Mouse (Mus musculus): ENCODE results near the gene Ccdc117. TPM values are rescaled to one million over a fixed set of nuclear protein-coding genes. Genes with fewer than 3 reads are reported as not detected.
A peak's percentile ranks its signal among the peaks of the same experiment; 100 is the strongest.

Ccdc117 gene
- total RNA-seq, 1 experiment, result 27.4 TPM

DNA sequence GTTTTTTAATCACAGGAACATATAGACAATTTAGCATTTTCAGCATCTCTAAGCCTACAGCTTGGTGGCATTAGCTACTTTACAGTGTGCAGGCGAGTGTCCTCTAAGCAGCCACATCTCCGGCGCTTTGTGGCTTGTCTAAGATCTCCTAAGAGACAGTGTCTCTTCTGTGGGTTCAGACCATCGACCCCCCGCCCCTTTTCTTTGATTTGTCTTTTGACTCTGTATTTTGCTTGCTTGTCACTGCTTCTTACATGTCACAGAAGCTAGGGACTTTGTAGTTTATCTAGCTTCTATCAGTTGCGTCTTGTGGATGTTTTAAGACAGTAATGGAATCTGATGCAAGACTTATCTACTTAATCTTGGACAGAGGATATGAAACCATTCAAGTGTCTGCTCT lies 24.6 kb downstream of the Ccdc117 start:
- in situ Hi-C loops (cut with MboI; ENCODE audit: low sequenced_read_pairs in 2 of 2, unreplicated experiment in 2 of 2), result no loop called here
- Histone ChIP-seq H3K9ac (ENCODE audit: insufficient read depth, low read depth, low read length, poor library complexity, severe bottlenecking) (peak overlapping the region; percentile 56; the same call in 1 of the 2 replicates), H3K27ac (ENCODE audit: insufficient read depth, low read depth, low read length, poor library complexity, severe bottlenecking) (no peak overlapping the region; the same call in 1 of the 2 replicates), H3K9me3 (ENCODE audit: control insufficient read depth, insufficient read depth, low read depth, low read length) (no peaks in the 10 kb centered on the region), H3K36me3 (ENCODE audit: control insufficient read depth, insufficient read depth, low read length, poor library complexity, severe bottlenecking) (peaks cover 1% of the 10 kb centered on the region; the same call in 1 of the 2 replicates), H3K4me1 (ENCODE audit: control insufficient read depth in 2 of 2, insufficient read depth in 2 of 2, low read length in 2 of 2, poor library complexity in 1 of 2) (peaks cover 15 to 23% of the 10 kb centered on the region in 2 experiments), H3K4me3 (ENCODE audit: insufficient read depth in 1 of 2, low read depth in 1 of 2, low read length in 2 of 2, poor library complexity in 1 of 2, severe bottlenecking in 1 of 2) (peak overlapping the region in 1 of 2 experiments; percentile 55; a peak in 1 of 4 replicates)
- DNase-seq (ENCODE audit: low read depth, low spot score), result no peak
- TF ChIP-seq MAFK (IDR thresholded peaks at IDR 0.05; ENCODE audit: insufficient read depth, low read depth, low read length), result no peak
- no peak for TF ChIP-seq CHD2 (IDR thresholded peaks at IDR 0.05; ENCODE audit: low read depth, low read length)
- TF ChIP-seq ZNF384 (IDR thresholded peaks at IDR 0.05; ENCODE audit: low read depth, low read length), result no peak
- no peak for TF ChIP-seq HCFC1 (IDR thresholded peaks at IDR 0.05; ENCODE audit: borderline replicate concordance, insufficient read depth, low read length)
- no peak for TF ChIP-seq ZC3H11A (IDR thresholded peaks at IDR 0.05; ENCODE audit: borderline replicate concordance, low read depth, low read length)

DNA sequence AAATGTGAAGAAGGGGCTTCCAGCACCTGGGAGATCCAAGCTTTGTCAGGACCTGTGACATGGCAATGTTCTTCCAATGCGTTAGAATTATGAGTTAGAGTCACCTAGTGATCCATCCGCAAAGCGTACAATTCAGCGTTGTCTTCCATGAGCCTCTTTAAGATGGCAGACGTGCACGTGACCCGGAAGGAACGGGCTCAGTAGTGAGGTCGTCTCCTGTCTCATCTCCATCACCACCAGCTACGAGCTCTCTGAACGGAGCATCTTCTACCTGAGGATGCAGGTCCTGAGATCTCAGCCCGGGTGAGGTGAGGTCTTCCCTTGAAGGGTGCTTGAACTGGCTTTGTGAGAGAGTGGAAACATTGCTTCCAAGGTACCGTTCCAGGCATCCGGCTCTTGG lies 25.4 kb downstream of the Ccdc117 start:
- H3K9me3 ChIP-seq (ENCODE audit: control insufficient read depth, insufficient read depth, low read depth, low read length), result no peaks in the 10 kb centered on the region
- peaks cover 20 to 27% of the 10 kb centered on the region in 2 experiments for H3K4me1 ChIP-seq (ENCODE audit: control insufficient read depth in 2 of 2, insufficient read depth in 2 of 2, low read length in 2 of 2, poor library complexity in 1 of 2)
- in situ Hi-C loops (cut with MboI; ENCODE audit: low sequenced_read_pairs in 2 of 2, unreplicated experiment in 2 of 2), result no loop called here
- peak overlapping the region; percentile 27 to 55 for H3K4me3 ChIP-seq (ENCODE audit: insufficient read depth in 1 of 2, low read depth in 1 of 2, low read length in 2 of 2, poor library complexity in 1 of 2, severe bottlenecking in 1 of 2)
- peak overlapping the region; percentile 38; the same call in 1 of the 2 replicates for H3K27ac ChIP-seq (ENCODE audit: insufficient read depth, low read depth, low read length, poor library complexity, severe bottlenecking)
- H3K9ac ChIP-seq (ENCODE audit: insufficient read depth, low read depth, low read length, poor library complexity, severe bottlenecking), result peak overlapping the region; percentile 61; the same call in 1 of the 2 replicates
- DNase-seq (ENCODE audit: low read depth, low spot score), result no peak
- no peak for TF ChIP-seq HCFC1 (IDR thresholded peaks at IDR 0.05; ENCODE audit: borderline replicate concordance, insufficient read depth, low read length)
- no peak for TF ChIP-seq CHD2 (IDR thresholded peaks at IDR 0.05; ENCODE audit: low read depth, low read length)
- TF ChIP-seq MAFK (IDR thresholded peaks at IDR 0.05; ENCODE audit: insufficient read depth, low read depth, low read length), result no peak
- no peak for TF ChIP-seq ZC3H11A (IDR thresholded peaks at IDR 0.05; ENCODE audit: borderline replicate concordance, low read depth, low read length)
- TF ChIP-seq ZNF384 (IDR thresholded peaks at IDR 0.05; ENCODE audit: low read depth, low read length), result no peak
- no peaks in the 10 kb centered on the region for H3K36me3 ChIP-seq (ENCODE audit: control insufficient read depth, insufficient read depth, low read length, poor library complexity, severe bottlenecking)

DNA sequence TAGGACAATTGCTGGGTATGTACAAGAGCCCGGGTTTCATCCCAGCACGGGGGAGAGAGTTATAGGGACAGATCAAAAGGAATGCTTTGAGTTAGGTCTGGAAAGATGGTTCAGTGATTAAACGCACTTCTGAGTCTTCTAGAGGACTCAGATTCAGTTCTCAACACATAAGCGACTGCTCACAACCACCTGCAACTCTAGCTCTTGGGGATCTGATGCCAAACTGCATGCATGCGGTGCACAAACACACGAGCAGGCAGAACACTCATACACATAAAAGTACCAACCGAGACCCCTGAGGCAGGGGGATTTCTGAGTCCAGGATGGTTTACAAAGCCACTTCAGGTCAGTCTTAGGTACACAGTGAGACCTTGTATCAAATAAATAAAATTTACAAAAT lies 25.8 kb downstream of the Ccdc117 start:
- H3K4me1 ChIP-seq (ENCODE audit: control insufficient read depth in 2 of 2, insufficient read depth in 2 of 2, low read length in 2 of 2, poor library complexity in 1 of 2), result peaks cover 20 to 28% of the 10 kb centered on the region in 2 experiments
- no peaks in the 10 kb centered on the region for H3K9me3 ChIP-seq (ENCODE audit: control insufficient read depth, insufficient read depth, low read depth, low read length)
- in situ Hi-C loops (cut with MboI; ENCODE audit: low sequenced_read_pairs in 2 of 2, unreplicated experiment in 2 of 2), result no loop called here
- H3K27ac ChIP-seq (ENCODE audit: insufficient read depth, low read depth, low read length, poor library complexity, severe bottlenecking), result peak overlapping the region; percentile 38; the same call in 1 of the 2 replicates
- peak overlapping the region; percentile 75; the same call in 1 of the 2 replicates for H3K9ac ChIP-seq (ENCODE audit: insufficient read depth, low read depth, low read length, poor library complexity, severe bottlenecking)
- H3K36me3 ChIP-seq (ENCODE audit: control insufficient read depth, insufficient read depth, low read length, poor library complexity, severe bottlenecking), result no peaks in the 10 kb centered on the region
- H3K4me3 ChIP-seq (ENCODE audit: insufficient read depth in 1 of 2, low read depth in 1 of 2, low read length in 2 of 2, poor library complexity in 1 of 2, severe bottlenecking in 1 of 2), result peak overlapping the region; percentile 27 to 55; a peak in 2 of 4 replicates
- TF ChIP-seq CHD2 (IDR thresholded peaks at IDR 0.05; ENCODE audit: low read depth, low read length), result no peak
- TF ChIP-seq ZNF384 (IDR thresholded peaks at IDR 0.05; ENCODE audit: low read depth, low read length), result no peak
- no peak for TF ChIP-seq HCFC1 (IDR thresholded peaks at IDR 0.05; ENCODE audit: borderline replicate concordance, insufficient read depth, low read length)
- no peak for TF ChIP-seq ZC3H11A (IDR thresholded peaks at IDR 0.05; ENCODE audit: borderline replicate concordance, low read depth, low read length)
- no peak for TF ChIP-seq MAFK (IDR thresholded peaks at IDR 0.05; ENCODE audit: insufficient read depth, low read depth, low read length)
- no peak for DNase-seq (ENCODE audit: low read depth, low spot score)

DNA sequence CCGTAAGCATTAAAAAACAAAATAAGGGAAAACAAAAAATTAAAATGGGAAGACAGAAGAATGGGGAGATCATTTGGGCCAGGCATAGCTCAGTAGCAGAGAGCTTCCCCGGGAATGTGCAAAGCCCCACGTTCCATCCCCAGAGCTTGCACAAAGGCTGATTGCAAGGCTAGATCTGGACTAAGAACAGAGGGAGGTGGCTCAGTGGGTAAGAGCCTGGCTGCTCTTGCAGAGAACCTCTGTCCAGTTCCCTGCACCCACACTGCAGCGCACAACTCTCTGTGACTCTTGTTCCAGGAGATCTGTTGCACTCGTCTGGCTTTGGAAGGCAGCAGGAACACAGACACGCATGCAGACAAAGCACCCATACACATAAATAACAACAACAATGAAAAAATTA lies 26.3 kb downstream of the Ccdc117 start:
- Histone ChIP-seq H3K9me3 (ENCODE audit: control insufficient read depth, insufficient read depth, low read depth, low read length) (no peaks in the 10 kb centered on the region), H3K4me1 (ENCODE audit: control insufficient read depth in 2 of 2, insufficient read depth in 2 of 2, low read length in 2 of 2, poor library complexity in 1 of 2) (peaks cover 20 to 28% of the 10 kb centered on the region in 2 experiments), H3K4me3 (ENCODE audit: insufficient read depth in 1 of 2, low read depth in 1 of 2, low read length in 2 of 2, poor library complexity in 1 of 2, severe bottlenecking in 1 of 2) (peak overlapping the region in 1 of 2 experiments; percentile 55; a peak in 1 of 4 replicates), H3K27ac (ENCODE audit: insufficient read depth, low read depth, low read length, poor library complexity, severe bottlenecking) (peak overlapping the region; percentile 38; the same call in 1 of the 2 replicates), H3K36me3 (ENCODE audit: control insufficient read depth, insufficient read depth, low read length, poor library complexity, severe bottlenecking) (no peaks in the 10 kb centered on the region), H3K9ac (ENCODE audit: insufficient read depth, low read depth, low read length, poor library complexity, severe bottlenecking) (peak overlapping the region; percentile 34; the same call in 1 of the 2 replicates)
- DNase-seq (ENCODE audit: low read depth, low spot score), result no peak
- no peak for TF ChIP-seq CHD2 (IDR thresholded peaks at IDR 0.05; ENCODE audit: low read depth, low read length)
- TF ChIP-seq ZC3H11A (IDR thresholded peaks at IDR 0.05; ENCODE audit: borderline replicate concordance, low read depth, low read length), result no peak
- no peak for TF ChIP-seq ZNF384 (IDR thresholded peaks at IDR 0.05; ENCODE audit: low read depth, low read length)
- no peak for TF ChIP-seq HCFC1 (IDR thresholded peaks at IDR 0.05; ENCODE audit: borderline replicate concordance, insufficient read depth, low read length)
- TF ChIP-seq MAFK (IDR thresholded peaks at IDR 0.05; ENCODE audit: insufficient read depth, low read depth, low read length), result no peak
- in situ Hi-C loops (cut with MboI; ENCODE audit: low sequenced_read_pairs in 2 of 2, unreplicated experiment in 2 of 2), result no loop called here

All from ES-E14 (cell line).